Mouse (Mus musculus) embryonic facial prominence, embryonic 10.5 days (tissue): Measurements from ENCODE around the gene Dchs2. TPM values are rescaled to one million over a fixed set of nuclear protein-coding genes. Genes with fewer than 3 reads are reported as not detected.

Source experiments
- DNase-seq: peaks from one replicate; pipeline ENCODE4 v3.0.0-alpha.2; 2017; ENCODE audit warnings: low spot score
- H3K27ac ChIP-seq: fragments of 300-500 bp; sonication (generic); replicated peaks from 2 replicates; pipeline ENCODE4 v1.5.1; 2016; ENCODE audit warnings: mild to moderate bottlenecking
- H3K27me3 ChIP-seq: fragments of 300-500 bp; sonication (generic); replicated peaks from 2 replicates; pipeline ENCODE4 v1.6.1; 2016; ENCODE audit warnings: low read depth, mild to moderate bottlenecking; ENCODE audit not compliant: poor library complexity, severe bottlenecking
- H3K36me3 ChIP-seq: fragments of 300-500 bp; sonication (generic); replicated peaks from 2 replicates; pipeline ENCODE4 v1.6.1; 2016; ENCODE audit warnings: mild to moderate bottlenecking, moderate library complexity
- H3K4me1 ChIP-seq: fragments of 300-500 bp; sonication (generic); 2 replicates; pipeline ENCODE4 v1.6.1; 2016
- H3K4me3 ChIP-seq: fragments of 300-500 bp; sonication (generic); 2 replicates; pipeline ENCODE4 v1.5.1; 2016; ENCODE audit warnings: mild to moderate bottlenecking, moderate library complexity
- H3K9me3 ChIP-seq: fragments of 300-500 bp; sonication (generic); 2 replicates; pipeline ENCODE4 v1.6.1; 2016; ENCODE audit warnings: mild to moderate bottlenecking
- WGBS: fragments of 180-500 bp; shearing (Covaris S2); methylation state at CpG from one replicate; pipeline ENCODE4 v1.1.7; 2016; 5-methylcytosine and 5-hydroxymethylcytosine counted together
- polyA plus RNA-seq: library from polyadenylated mRNA; unstranded; fragments of >200 nt; fragmentation: Nextera tagmentation; extraction: Ambion mirVana; gene quantifications from 2 replicates; pipeline ENCODE4 v1.2.1, GENCODE M21; 2016

Gene Dchs2
- polyA plus RNA-seq, 1 experiment from 2014 or later, result 0.04 TPM

- H3K4me3 ChIP-seq, result no peak overlapping the region
- H3K27me3 ChIP-seq, result no peaks in the 10 kb centered on the region; the same call in 1 of the 2 replicates
- H3K27ac ChIP-seq, result no peak overlapping the region
- H3K36me3 ChIP-seq, result no peaks in the 10 kb centered on the region
- H3K9me3 ChIP-seq, result no peaks in the 10 kb centered on the region
- peak; percentile 66 for DNase-seq
- peaks cover 3% of the 10 kb centered on the region; the same call in 1 of the 2 replicates for H3K4me1 ChIP-seq
- WGBS, result 44% methylated on average over 19 of the region's 19 CpGs
Measured at GRCm38 (mm10) chr3:83273555-83274244, 146.0 kb downstream of the Dchs2 start.

- DNase-seq, result no peak
- Histone ChIP-seq H3K36me3 (no peaks in the 10 kb centered on the region), H3K4me1 (peaks cover 3% of the 10 kb centered on the region; the same call in 1 of the 2 replicates), H3K9me3 (no peaks in the 10 kb centered on the region), H3K4me3 (no peak overlapping the region), H3K27me3 (no peaks in the 10 kb centered on the region; the same call in 1 of the 2 replicates), H3K27ac (no peak overlapping the region)
- WGBS, result 72% methylated on average over 5 of the region's 5 CpGs
Measured at GRCm38 (mm10) chr3:83275703-83276102, 148.0 kb downstream of the Dchs2 start.

- H3K27ac ChIP-seq, result no peak overlapping the region
- 83% methylated on average over 1 of the region's 1 CpGs for WGBS
- H3K36me3 ChIP-seq, result no peaks in the 10 kb centered on the region
- peaks cover 9% of the 10 kb centered on the region for H3K4me1 ChIP-seq
- DNase-seq, result no peak
- no peak overlapping the region for H3K4me3 ChIP-seq
- 0 out of 2 replicates have a peak, but pooled peaks cover 4% of the 10 kb centered on the region for H3K27me3 ChIP-seq
- no peaks in the 10 kb centered on the region for H3K9me3 ChIP-seq
Measured at GRCm38 (mm10) chr3:83283882-83284281, 156.1 kb downstream of the Dchs2 start.

DNA sequence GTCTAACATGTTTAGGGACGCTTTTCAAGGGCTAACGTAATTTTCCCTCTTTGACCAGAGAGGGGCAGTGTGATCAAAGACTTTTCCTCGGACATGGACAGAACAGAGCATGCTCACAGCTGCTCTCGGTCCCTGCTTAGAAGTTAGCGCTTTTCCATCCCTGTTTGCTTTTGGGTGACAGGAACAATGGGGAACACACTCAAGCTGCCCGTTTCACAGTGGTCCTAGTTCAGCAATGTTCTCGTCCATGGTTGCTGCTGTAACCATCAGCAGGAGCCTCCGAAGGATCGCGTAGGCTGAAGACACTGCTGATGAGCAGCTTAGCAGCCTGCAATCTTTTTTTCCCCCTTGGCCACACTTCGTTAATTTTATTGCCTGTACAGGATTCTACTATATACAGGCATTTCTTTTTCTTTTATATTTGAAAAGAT is 159.2 kb downstream of the Dchs2 start:
- 0 out of 2 replicates have a peak, but pooled peaks cover 4% of the 10 kb centered on the region for H3K27me3 ChIP-seq
- H3K36me3 ChIP-seq, result no peaks in the 10 kb centered on the region
- no peaks in the 10 kb centered on the region for H3K9me3 ChIP-seq
- WGBS, result 10% methylated on average over 11 of the region's 11 CpGs
- H3K4me3 ChIP-seq, result peak overlapping the region; percentile 57
- peak; percentile 72 for DNase-seq
- peak overlapping the region; percentile 84 for H3K27ac ChIP-seq
- peaks cover 9% of the 10 kb centered on the region for H3K4me1 ChIP-seq

DNA sequence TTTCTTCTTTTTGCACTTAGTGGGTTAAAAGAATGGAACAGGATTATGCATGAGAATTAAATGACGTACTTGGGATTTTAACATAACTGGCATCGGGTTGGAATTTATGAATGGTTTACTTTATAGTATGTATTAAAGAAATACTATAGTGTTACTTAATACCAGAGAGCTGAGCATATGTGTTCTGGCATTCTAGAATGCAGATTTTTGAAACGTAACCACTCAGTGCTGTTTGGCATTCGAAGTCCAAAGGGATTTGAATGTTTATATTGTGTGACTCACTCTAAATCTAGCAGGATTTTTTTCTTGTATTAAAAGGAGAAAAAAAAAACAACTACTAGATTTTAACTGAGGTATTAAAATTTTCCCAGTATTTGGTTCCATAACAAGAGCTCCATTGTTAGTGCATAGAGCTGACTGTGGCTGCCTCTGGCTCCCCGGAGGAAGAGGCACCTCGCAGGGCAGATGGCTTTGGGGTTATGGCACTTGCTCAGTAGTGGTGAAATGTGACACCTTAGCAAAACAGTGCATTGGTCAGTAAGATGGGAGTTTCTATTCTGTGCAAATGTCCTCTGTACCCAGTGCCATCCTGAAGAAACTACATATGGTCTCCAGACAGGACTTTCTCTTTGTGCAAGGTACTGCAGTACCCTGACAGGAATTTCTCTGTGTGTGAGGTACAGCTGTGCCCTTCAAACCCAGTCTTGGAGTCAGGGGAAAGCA is 160.5 kb downstream of the Dchs2 start:
- DNase-seq, result peak; percentile 51
- no peak overlapping the region for H3K4me3 ChIP-seq

GRCm38 (mm10) chr3:83290482-83290881 is 162.7 kb downstream of the Dchs2 start:
- H3K27ac ChIP-seq, result no peak overlapping the region
- H3K4me1 ChIP-seq, result peaks cover 9% of the 10 kb centered on the region
- H3K4me3 ChIP-seq, result no peak overlapping the region
- no peak for DNase-seq
- H3K36me3 ChIP-seq, result no peaks in the 10 kb centered on the region
- 0 out of 2 replicates have a peak, but pooled peaks cover 4% of the 10 kb centered on the region for H3K27me3 ChIP-seq
- H3K9me3 ChIP-seq, result no peaks in the 10 kb centered on the region

More for the DNA sequence above, 160.5 kb downstream of the Dchs2 start:
- Histone ChIP-seq H3K27ac (0 out of 2 replicates have a peak overlapping the region, but pooled peaks have one; percentile 10), H3K36me3 (no peaks in the 10 kb centered on the region), H3K9me3 (no peaks in the 10 kb centered on the region), H3K4me1 (peaks cover 9% of the 10 kb centered on the region), H3K27me3 (0 out of 2 replicates have a peak, but pooled peaks cover 4% of the 10 kb centered on the region)
- 56% methylated on average over 6 of the region's 6 CpGs for WGBS

- Histone ChIP-seq H3K4me3 (no peak overlapping the region), H3K27ac (no peak overlapping the region), H3K9me3 (no peaks in the 10 kb centered on the region), H3K27me3 (0 out of 2 replicates have a peak, but pooled peaks cover 3% of the 10 kb centered on the region), H3K36me3 (no peaks in the 10 kb centered on the region), H3K4me1 (peaks cover 9% of the 10 kb centered on the region)
- DNase-seq, result no peak
- 79% methylated on average over 1 of the region's 1 CpGs for WGBS
Measured at GRCm38 (mm10) chr3:83290953-83291352, 163.2 kb downstream of the Dchs2 start.

DNA sequence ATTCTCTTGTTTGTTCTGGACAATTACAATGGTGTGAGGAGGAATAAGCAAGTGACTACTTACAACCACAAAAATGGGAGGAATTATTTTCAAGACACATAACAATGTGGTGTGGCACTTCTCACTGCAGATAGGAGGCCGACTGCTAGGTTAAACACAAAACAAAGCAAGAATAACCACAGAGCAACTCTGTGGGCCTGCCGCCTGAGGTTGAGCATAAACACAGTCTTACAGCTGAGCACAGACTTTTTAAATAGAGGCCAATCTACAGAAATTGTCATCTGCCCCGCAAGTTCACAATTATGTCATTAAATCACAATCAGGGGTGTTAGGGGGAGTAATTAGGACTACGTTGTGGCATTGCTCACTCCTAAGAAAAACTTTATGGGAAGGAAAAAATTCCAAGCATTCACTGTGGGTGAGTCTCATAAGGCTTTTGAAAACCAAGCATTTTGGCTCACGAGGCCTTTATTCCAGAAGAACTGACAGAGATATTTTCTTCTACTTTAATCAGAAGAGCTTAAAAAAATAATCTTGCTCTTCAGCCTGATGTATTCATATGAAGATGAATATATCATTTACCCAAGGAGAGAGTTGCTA is 172.1 kb downstream of the Dchs2 start:
- Histone ChIP-seq H3K4me1 (peaks cover 7% of the 10 kb centered on the region; the same call in 1 of the 2 replicates), H3K27ac (no peak overlapping the region), H3K9me3 (no peaks in the 10 kb centered on the region), H3K36me3 (no peaks in the 10 kb centered on the region), H3K4me3 (no peak overlapping the region), H3K27me3 (no peaks in the 10 kb centered on the region)
- no peak for DNase-seq
- WGBS, result 62% methylated on average over 5 of the region's 5 CpGs

DNA sequence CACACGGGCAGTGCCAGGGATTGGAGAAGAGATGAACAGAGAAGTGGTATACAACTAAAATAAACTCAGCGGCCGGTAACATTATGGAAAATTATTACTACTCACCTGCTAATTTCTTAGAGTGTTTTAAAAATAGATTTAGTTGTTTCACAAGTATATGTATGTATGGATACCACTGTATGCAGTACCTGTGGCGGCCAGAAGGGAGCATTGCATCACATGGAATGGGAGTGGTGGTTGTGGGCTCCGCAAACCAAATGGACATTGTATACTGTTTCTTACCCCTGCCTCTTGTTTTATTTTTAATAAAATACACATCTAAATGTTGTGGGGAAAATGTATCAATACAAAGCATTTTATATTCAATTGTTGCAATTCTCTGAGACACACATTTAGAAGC is 176.1 kb downstream of the Dchs2 start:
- H3K4me1 ChIP-seq, result peaks cover 7% of the 10 kb centered on the region; the same call in 1 of the 2 replicates
- peak; percentile 45 for DNase-seq
- H3K27ac ChIP-seq, result no peak overlapping the region
- no peaks in the 10 kb centered on the region for H3K9me3 ChIP-seq
- WGBS, result 73% methylated on average over 5 of the region's 5 CpGs
- H3K36me3 ChIP-seq, result no peaks in the 10 kb centered on the region
- H3K27me3 ChIP-seq, result no peaks in the 10 kb centered on the region
- H3K4me3 ChIP-seq, result no peak overlapping the region

DNA sequence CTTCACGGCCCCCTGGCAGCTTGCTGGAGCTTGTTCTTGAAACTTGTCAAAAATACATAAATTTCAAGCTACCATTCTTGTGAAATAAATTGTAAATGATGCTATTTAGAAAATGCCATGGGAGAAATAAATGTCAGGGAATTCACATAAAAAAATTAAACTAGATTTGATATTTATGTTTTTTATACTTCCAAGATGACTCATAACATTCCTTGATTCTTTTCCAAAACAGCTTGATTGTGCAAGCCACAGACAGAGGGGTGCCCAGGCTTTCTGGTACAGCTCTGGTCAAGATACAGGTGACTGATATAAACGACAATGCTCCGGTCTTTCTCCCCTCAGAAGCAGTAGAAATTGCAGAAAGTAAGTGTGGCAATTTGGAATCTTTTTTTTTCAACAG is 218.2 kb downstream of the Dchs2 start:
- no peak overlapping the region for H3K27ac ChIP-seq
- no peaks in the 10 kb centered on the region for H3K9me3 ChIP-seq
- H3K36me3 ChIP-seq, result no peaks in the 10 kb centered on the region
- no peaks in the 10 kb centered on the region for H3K27me3 ChIP-seq
- no peaks in the 10 kb centered on the region for H3K4me1 ChIP-seq
- no peak overlapping the region for H3K4me3 ChIP-seq
- DNase-seq, result no peak
- WGBS, result 90% methylated on average over 3 of the region's 3 CpGs

GRCm38 (mm10) chr3:83368500-83369068 is 240.8 kb downstream of the Dchs2 start:
- 91% methylated on average over 9 of the region's 9 CpGs for WGBS
- no peaks in the 10 kb centered on the region for H3K27me3 ChIP-seq

GRCm38 (mm10) chr3:83369871-83370270 is 242.1 kb downstream of the Dchs2 start:
- Histone ChIP-seq H3K27me3 (no peaks in the 10 kb centered on the region), H3K36me3 (no peaks in the 10 kb centered on the region), H3K9me3 (no peaks in the 10 kb centered on the region), H3K4me1 (no peaks in the 10 kb centered on the region), H3K4me3 (no peak overlapping the region), H3K27ac (no peak overlapping the region)
- WGBS, result 89% methylated on average over 2 of the region's 2 CpGs
- DNase-seq, result no peak

More at GRCm38 (mm10) chr3:83368500-83369068, 240.8 kb downstream of the Dchs2 start:
- H3K9me3 ChIP-seq, result no peaks in the 10 kb centered on the region
- no peaks in the 10 kb centered on the region for H3K4me1 ChIP-seq
- no peaks in the 10 kb centered on the region for H3K36me3 ChIP-seq
- H3K27ac ChIP-seq, result no peak overlapping the region
- H3K4me3 ChIP-seq, result no peak overlapping the region
- no peak for DNase-seq
